Mouse (Mus musculus): ENCODE measurements around the gene Tll1. TPM values are rescaled to one million over a fixed set of nuclear protein-coding genes. Genes with fewer than 3 reads are reported as not detected.

Tll1 gene
- polyA plus RNA-seq, 1 experiment = 0.01 TPM

DNA sequence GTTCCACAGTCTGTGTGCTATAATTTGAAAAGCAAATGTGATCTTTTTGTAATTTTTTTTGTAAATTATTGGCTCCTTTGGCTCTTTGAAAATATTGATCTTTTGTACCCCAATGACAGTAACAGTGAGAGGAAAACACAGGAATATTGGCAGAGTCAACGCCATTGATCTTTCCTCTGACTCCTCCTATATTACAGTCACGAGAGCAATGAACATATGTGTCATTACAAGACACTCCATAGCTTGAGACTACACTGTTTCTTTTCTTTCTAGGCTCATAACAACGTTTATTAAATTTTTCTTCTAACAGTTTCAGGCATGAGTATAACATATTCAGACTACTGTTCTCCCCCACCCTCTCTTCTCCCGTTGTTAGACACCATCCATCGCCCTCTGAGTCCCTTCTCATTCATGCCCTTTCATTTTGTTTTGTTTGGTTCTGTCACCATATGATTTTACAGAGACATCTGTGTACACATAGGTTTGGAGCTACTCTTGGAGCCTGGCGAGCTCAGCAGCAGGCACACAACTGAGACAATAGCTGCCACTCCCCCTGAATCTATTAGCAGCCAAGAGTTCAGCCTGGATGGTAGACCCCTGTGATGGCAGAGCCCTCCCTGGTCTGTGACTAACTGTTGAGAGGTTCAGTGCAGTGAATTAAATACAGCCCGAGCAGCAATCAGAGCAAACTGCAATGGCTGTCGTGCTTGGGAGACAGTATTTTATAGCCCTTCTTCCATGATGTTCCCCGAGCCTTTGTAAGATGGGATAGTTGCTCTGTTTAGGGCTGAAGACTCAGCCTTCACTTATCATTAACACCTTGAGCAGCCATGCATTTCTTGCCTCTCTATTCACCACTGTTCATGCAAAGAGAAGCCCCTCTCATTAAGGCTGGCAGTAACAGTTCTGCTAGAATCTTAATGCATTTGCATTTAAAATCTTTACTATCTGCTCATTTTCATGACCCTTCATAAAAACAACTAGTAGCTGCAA, 52.9 kb downstream of the Tll1 start:
- H3K4me3 ChIP-seq (ENCODE audit: insufficient read depth, poor library complexity, severe bottlenecking) = no peak overlapping the region

DNA sequence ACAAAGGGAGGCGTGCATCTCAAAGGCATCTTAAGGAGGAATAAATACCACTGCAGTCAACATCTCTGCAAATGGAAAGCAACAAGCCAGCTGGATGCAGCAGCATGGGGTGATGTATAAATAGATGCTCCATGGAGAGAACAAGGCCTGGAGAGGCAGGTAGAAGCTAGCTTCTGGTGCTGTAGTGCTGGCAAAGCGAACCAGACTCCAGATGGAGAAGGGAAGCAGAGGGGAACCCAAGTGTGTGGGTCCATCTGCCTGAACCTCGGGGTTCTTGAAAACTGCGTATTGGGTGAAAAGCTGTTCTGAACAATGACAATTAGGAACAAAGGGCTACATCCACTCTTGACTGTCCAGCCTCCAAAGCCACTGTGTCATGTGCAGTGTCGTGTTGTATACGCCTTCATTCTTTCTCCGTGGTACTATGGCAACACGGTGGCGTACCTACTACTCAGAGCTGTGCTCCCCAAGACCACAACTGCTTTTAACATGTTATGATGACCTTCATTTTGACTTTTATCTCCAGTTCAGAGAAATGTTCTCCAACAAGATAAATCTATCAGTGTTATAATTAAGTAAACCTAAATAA, 53.8 kb downstream of the Tll1 start:
- H3ac ChIP-seq (ENCODE audit: control insufficient read depth, insufficient read length, low read depth) = no peak overlapping the region
- H3K79me3 ChIP-seq (ENCODE audit: low read depth) = no peaks in the 10 kb centered on the region
- TF ChIP-seq CEBPB (IDR thresholded peaks at IDR 0.05; ENCODE audit: low read depth) (no peak), MYOD1 (IDR thresholded peaks at IDR 0.05; ENCODE audit: control insufficient read depth, insufficient read length, low read depth) (no peak), CTCF (IDR thresholded peaks at IDR 0.05; ENCODE audit: control insufficient read depth, insufficient read depth, insufficient read length) (no peak), FOSL1 (IDR thresholded peaks at IDR 0.05; ENCODE audit: insufficient read depth, low read length, poor library complexity, severe bottlenecking) (no peak), MYOG (IDR thresholded peaks at IDR 0.05; ENCODE audit: control insufficient read depth, extremely low read depth, insufficient read length) (no peak), USF1 (IDR thresholded peaks at IDR 0.05; ENCODE audit: low read depth) (no peak), MAX (IDR thresholded peaks at IDR 0.05) (no peak)
- H3K27me3 ChIP-seq (ENCODE audit: control insufficient read depth, insufficient read depth, insufficient read length) = no peaks in the 10 kb centered on the region
- no peaks in the 10 kb centered on the region for H3K79me2 ChIP-seq (ENCODE audit: control insufficient read depth, insufficient read depth)
- H3K36me3 ChIP-seq (ENCODE audit: control insufficient read depth, insufficient read depth) = no peaks in the 10 kb centered on the region
- no peak overlapping the region for H3K4me3 ChIP-seq (ENCODE audit: insufficient read depth, poor library complexity, severe bottlenecking)

More for the DNA sequence above, 52.9 kb downstream of the Tll1 start:
- Histone ChIP-seq H3K79me3 (ENCODE audit: low read depth) (no peaks in the 10 kb centered on the region), H3K79me2 (ENCODE audit: control insufficient read depth, insufficient read depth) (no peaks in the 10 kb centered on the region), H3ac (ENCODE audit: control insufficient read depth, insufficient read length, low read depth) (no peak overlapping the region), H3K27me3 (ENCODE audit: control insufficient read depth, insufficient read depth, insufficient read length) (no peaks in the 10 kb centered on the region), H3K36me3 (ENCODE audit: control insufficient read depth, insufficient read depth) (no peaks in the 10 kb centered on the region)
- no peak for TF ChIP-seq USF1 (IDR thresholded peaks at IDR 0.05; ENCODE audit: low read depth)
- TF ChIP-seq CEBPB (IDR thresholded peaks at IDR 0.05; ENCODE audit: low read depth) = no peak
- TF ChIP-seq FOSL1 (IDR thresholded peaks at IDR 0.05; ENCODE audit: insufficient read depth, low read length, poor library complexity, severe bottlenecking) = no peak
- TF ChIP-seq CTCF (IDR thresholded peaks at IDR 0.05; ENCODE audit: control insufficient read depth, insufficient read depth, insufficient read length) = no peak
- TF ChIP-seq MYOG (IDR thresholded peaks at IDR 0.05; ENCODE audit: control insufficient read depth, extremely low read depth, insufficient read length) = no peak
- no peak for TF ChIP-seq MYOD1 (IDR thresholded peaks at IDR 0.05; ENCODE audit: control insufficient read depth, insufficient read length, low read depth)
- TF ChIP-seq MAX (IDR thresholded peaks at IDR 0.05) = no peak

- Histone ChIP-seq H3K79me2 (ENCODE audit: control insufficient read depth, insufficient read depth) (no peaks in the 10 kb centered on the region), H3K79me3 (ENCODE audit: low read depth) (no peaks in the 10 kb centered on the region), H3K36me3 (ENCODE audit: control insufficient read depth, insufficient read depth) (no peaks in the 10 kb centered on the region), H3K4me3 (ENCODE audit: insufficient read depth, poor library complexity, severe bottlenecking) (no peak overlapping the region), H3ac (ENCODE audit: control insufficient read depth, insufficient read length, low read depth) (no peak overlapping the region), H3K27me3 (ENCODE audit: control insufficient read depth, insufficient read depth, insufficient read length) (no peaks in the 10 kb centered on the region)
- no peak for TF ChIP-seq CEBPB (IDR thresholded peaks at IDR 0.05; ENCODE audit: low read depth)
- no peak for TF ChIP-seq MAX (IDR thresholded peaks at IDR 0.05)
- no peak for TF ChIP-seq MYOD1 (IDR thresholded peaks at IDR 0.05; ENCODE audit: control insufficient read depth, insufficient read length, low read depth)
- TF ChIP-seq USF1 (IDR thresholded peaks at IDR 0.05; ENCODE audit: low read depth) = no peak
- TF ChIP-seq CTCF (IDR thresholded peaks at IDR 0.05; ENCODE audit: control insufficient read depth, insufficient read depth, insufficient read length) = no peak
- TF ChIP-seq MYOG (IDR thresholded peaks at IDR 0.05; ENCODE audit: control insufficient read depth, extremely low read depth, insufficient read length) = no peak
- no peak for TF ChIP-seq FOSL1 (IDR thresholded peaks at IDR 0.05; ENCODE audit: insufficient read depth, low read length, poor library complexity, severe bottlenecking)
These were observed 69.5 kb downstream of the Tll1 start for GRCm38 (mm10) chr8:64136593-64136992.

GRCm38 (mm10) chr8:64107190-64107589, 98.9 kb downstream of the Tll1 start:
- no peaks in the 10 kb centered on the region for H3K79me3 ChIP-seq (ENCODE audit: low read depth)

DNA sequence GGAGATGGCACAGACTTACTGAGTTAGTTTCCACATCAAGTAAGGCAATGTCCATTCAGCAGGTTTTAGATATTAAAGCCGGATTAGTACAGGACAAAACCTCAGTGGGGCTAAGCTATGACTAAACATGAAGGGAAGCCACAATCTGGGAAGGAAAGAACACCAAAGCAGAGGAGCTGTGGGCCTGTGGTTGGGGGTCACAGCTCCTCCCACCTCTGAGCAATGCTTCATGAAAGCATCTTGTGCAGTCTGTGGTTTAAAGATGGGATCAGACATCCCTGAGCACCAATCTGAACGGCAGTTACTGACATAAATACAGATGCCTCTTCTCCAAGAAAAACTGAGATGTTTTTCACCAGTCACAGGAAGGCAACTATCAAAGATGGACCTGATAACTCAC, 132.7 kb downstream of the Tll1 start:
- H3K79me2 ChIP-seq (ENCODE audit: control insufficient read depth, insufficient read depth) = no peaks in the 10 kb centered on the region

More at GRCm38 (mm10) chr8:64107190-64107589, 98.9 kb downstream of the Tll1 start:
- H3K27me3 ChIP-seq (ENCODE audit: control insufficient read depth, insufficient read depth, insufficient read length) = no peaks in the 10 kb centered on the region
- no peak overlapping the region for H3ac ChIP-seq (ENCODE audit: control insufficient read depth, insufficient read length, low read depth)
- no peaks in the 10 kb centered on the region for H3K79me2 ChIP-seq (ENCODE audit: control insufficient read depth, insufficient read depth)
- no peak overlapping the region for H3K4me3 ChIP-seq (ENCODE audit: insufficient read depth, poor library complexity, severe bottlenecking)
- TF ChIP-seq CTCF (IDR thresholded peaks at IDR 0.05; ENCODE audit: control insufficient read depth, insufficient read depth, insufficient read length) = no peak
- TF ChIP-seq MYOD1 (IDR thresholded peaks at IDR 0.05; ENCODE audit: control insufficient read depth, insufficient read length, low read depth) = no peak
- TF ChIP-seq MYOG (IDR thresholded peaks at IDR 0.05; ENCODE audit: control insufficient read depth, extremely low read depth, insufficient read length) = no peak
- TF ChIP-seq FOSL1 (IDR thresholded peaks at IDR 0.05; ENCODE audit: insufficient read depth, low read length, poor library complexity, severe bottlenecking) = no peak
- TF ChIP-seq CEBPB (IDR thresholded peaks at IDR 0.05; ENCODE audit: low read depth) = no peak
- TF ChIP-seq MAX (IDR thresholded peaks at IDR 0.05) = no peak
- TF ChIP-seq USF1 (IDR thresholded peaks at IDR 0.05; ENCODE audit: low read depth) = no peak
- H3K36me3 ChIP-seq (ENCODE audit: control insufficient read depth, insufficient read depth) = no peaks in the 10 kb centered on the region

More for the DNA sequence above, 132.7 kb downstream of the Tll1 start:
- Histone ChIP-seq H3K36me3 (ENCODE audit: control insufficient read depth, insufficient read depth) (no peaks in the 10 kb centered on the region), H3K79me3 (ENCODE audit: low read depth) (no peaks in the 10 kb centered on the region), H3K27me3 (ENCODE audit: control insufficient read depth, insufficient read depth, insufficient read length) (no peaks in the 10 kb centered on the region), H3ac (ENCODE audit: control insufficient read depth, insufficient read length, low read depth) (no peak overlapping the region), H3K4me3 (ENCODE audit: insufficient read depth, poor library complexity, severe bottlenecking) (no peak overlapping the region)
- TF ChIP-seq MYOG (IDR thresholded peaks at IDR 0.05; ENCODE audit: control insufficient read depth, extremely low read depth, insufficient read length) (no peak), USF1 (IDR thresholded peaks at IDR 0.05; ENCODE audit: low read depth) (no peak), MYOD1 (IDR thresholded peaks at IDR 0.05; ENCODE audit: control insufficient read depth, insufficient read length, low read depth) (no peak), CTCF (IDR thresholded peaks at IDR 0.05; ENCODE audit: control insufficient read depth, insufficient read depth, insufficient read length) (no peak), MAX (IDR thresholded peaks at IDR 0.05) (no peak), FOSL1 (IDR thresholded peaks at IDR 0.05; ENCODE audit: insufficient read depth, low read length, poor library complexity, severe bottlenecking) (no peak), CEBPB (IDR thresholded peaks at IDR 0.05; ENCODE audit: low read depth) (no peak)

Measured in C2C12 (cell line).